Mouse (Mus musculus) MEL (cell line): ENCODE measurements around the gene Fgd3. TPM values are rescaled to one million over a fixed set of nuclear protein-coding genes. Genes with fewer than 3 reads are reported as not detected.

Experiments
- DNase-seq: peaks from one replicate; pipeline ENCODE4 v3.0.0; 2011; ENCODE audit warnings: low read depth, low spot score
- H3K27ac ChIP-seq: 2 replicates; pipeline ENCODE4 v1.5.1; 2012; ENCODE audit warnings: low read depth, mild to moderate bottlenecking, control low read depth, low read length, moderate library complexity; ENCODE audit not compliant: control insufficient read depth
- H3K27me3 ChIP-seq, 2 experiments: fragments of 150-350 bp in 1 of 2; sonication (generic) in 1 of 2; 2 replicates each; pipeline ENCODE4 v1.6.1; 2012; ENCODE audit warnings: low read length in 2 of 2, mild to moderate bottlenecking in 2 of 2, improper control_type of control experiment in 1 of 2, moderate library complexity in 1 of 2; ENCODE audit not compliant: insufficient read depth in 2 of 2, control insufficient read depth in 1 of 2
- H3K36me3 ChIP-seq, 2 experiments: 2 replicates each; pipeline ENCODE4 v1.6.1; 2012 to 2014; ENCODE audit warnings: low read length in 2 of 2, improper control_type of control experiment in 1 of 2, inconsistent platforms in 1 of 2, mild to moderate bottlenecking in 1 of 2; ENCODE audit not compliant: insufficient read depth in 2 of 2, control insufficient read depth in 1 of 2
- H3K4me1 ChIP-seq, 2 experiments: fragments of 150-350 bp in 1 of 2; sonication (generic) in 1 of 2; 2 replicates each; pipeline ENCODE4 v1.6.1; 2012; ENCODE audit warnings: low read length in 2 of 2, improper control_type of control experiment in 1 of 2, mild to moderate bottlenecking in 1 of 2; ENCODE audit not compliant: insufficient read depth in 2 of 2, control insufficient read depth in 1 of 2
- H3K4me3 ChIP-seq, 2 experiments: fragments of 150-350 bp in 1 of 2; sonication (generic) in 1 of 2; 2 replicates each; pipeline ENCODE4 v1.5.1; 2012; ENCODE audit warnings: low read depth in 2 of 2, low read length in 2 of 2, mild to moderate bottlenecking in 2 of 2, moderate library complexity in 2 of 2, control low read depth in 1 of 2, improper control_type of control experiment in 1 of 2; ENCODE audit not compliant: control insufficient read depth in 1 of 2, insufficient read depth in 1 of 2
- H3K79me2 ChIP-seq: 2 replicates; pipeline ENCODE4 v1.6.1; 2012; ENCODE audit warnings: mild to moderate bottlenecking, low read length, moderate library complexity; ENCODE audit not compliant: control insufficient read depth, poor library complexity, insufficient read depth
- H3K9ac ChIP-seq: 2 replicates; pipeline ENCODE4 v1.6.1; 2012; ENCODE audit warnings: low read depth, mild to moderate bottlenecking, control low read depth, low read length, moderate library complexity; ENCODE audit not compliant: control insufficient read depth, poor library complexity, severe bottlenecking
- H3K9me3 ChIP-seq: fragments of 150-350 bp; sonication (generic); replicated peaks from 2 replicates; pipeline ENCODE4 v1.6.1; 2012; ENCODE audit warnings: mild to moderate bottlenecking, low read length, improper control_type of control experiment, moderate library complexity; ENCODE audit not compliant: insufficient read depth
- BHLHE40 ChIP-seq: IDR thresholded peaks from 2 replicates; pipeline ENCODE4 v1.6.1; 2012; ENCODE audit warnings: low read depth, mild to moderate bottlenecking, inconsistent platforms, low read length, improper control_type of control experiment, borderline replicate concordance
- CHD1 ChIP-seq: IDR thresholded peaks from 2 replicates; pipeline ENCODE4 v1.6.1; 2012; ENCODE audit warnings: low read depth, mild to moderate bottlenecking, inconsistent platforms, low read length, improper control_type of control experiment
- CHD2 ChIP-seq: IDR thresholded peaks from 2 replicates; pipeline ENCODE4 v1.6.1; 2011; ENCODE audit warnings: low read length, improper control_type of control experiment
- E2F4 ChIP-seq: IDR thresholded peaks from 2 replicates; pipeline ENCODE4 v1.6.1; 2011; ENCODE audit warnings: low read depth, low read length, improper control_type of control experiment, borderline replicate concordance
- ELF1 ChIP-seq: IDR thresholded peaks from 2 replicates; pipeline ENCODE4 v1.6.1; 2014; ENCODE audit warnings: low read depth, mild to moderate bottlenecking, inconsistent platforms, low read length, improper control_type of control experiment, moderate library complexity
- EP300 ChIP-seq, 2 experiments: IDR thresholded peaks; 2 replicates each; pipeline ENCODE4 v1.6.1; 2011; ENCODE audit warnings: improper control_type of control experiment in 2 of 2, low read length in 2 of 2, low read depth in 1 of 2, mild to moderate bottlenecking in 1 of 2
- ETS1 ChIP-seq: IDR thresholded peaks from 2 replicates; pipeline ENCODE4 v1.6.1; 2012; ENCODE audit warnings: low read depth, mild to moderate bottlenecking, inconsistent platforms, low read length, improper control_type of control experiment, moderate library complexity
- GABPA ChIP-seq: IDR thresholded peaks from 2 replicates; pipeline ENCODE4 v1.6.1; 2012; ENCODE audit warnings: low read depth, mild to moderate bottlenecking, inconsistent platforms, low read length, improper control_type of control experiment, moderate library complexity
- GATA1 ChIP-seq: IDR thresholded peaks from 2 replicates; pipeline ENCODE4 v1.6.1; 2011; ENCODE audit warnings: low read depth, low read length, improper control_type of control experiment
- MAFK ChIP-seq: IDR thresholded peaks from 2 replicates; pipeline ENCODE4 v1.6.1; 2011; ENCODE audit warnings: low read depth, mild to moderate bottlenecking, low read length, improper control_type of control experiment, borderline replicate concordance
- MEF2A ChIP-seq: IDR thresholded peaks from 2 replicates; pipeline ENCODE4 v1.6.1; 2014; ENCODE audit warnings: low read depth, mild to moderate bottlenecking, inconsistent platforms, low read length, improper control_type of control experiment; ENCODE audit not compliant: poor library complexity, insufficient replicate concordance, severe bottlenecking; ENCODE audit errors: extremely low read depth
- MXI1 ChIP-seq: IDR thresholded peaks from 2 replicates; pipeline ENCODE4 v1.6.1; 2011; ENCODE audit warnings: mild to moderate bottlenecking, low read depth, low read length, improper control_type of control experiment
- MYC ChIP-seq: IDR thresholded peaks from 2 replicates; pipeline ENCODE4 v1.6.1; 2011; ENCODE audit warnings: low read depth, mild to moderate bottlenecking, low read length, improper control_type of control experiment, moderate library complexity
- NELFE ChIP-seq: IDR thresholded peaks from 2 replicates; pipeline ENCODE4 v1.6.1; 2011; ENCODE audit warnings: low read depth, low read length, improper control_type of control experiment
- RAD21 ChIP-seq: IDR thresholded peaks from 2 replicates; pipeline ENCODE4 v1.6.1; 2011; ENCODE audit warnings: mild to moderate bottlenecking, low read depth, low read length, improper control_type of control experiment
- SIN3A ChIP-seq: IDR thresholded peaks from 2 replicates; pipeline ENCODE4 v1.6.1; 2012; ENCODE audit warnings: low read length, improper control_type of control experiment, inconsistent platforms
- TAL1 ChIP-seq: IDR thresholded peaks from 2 replicates; pipeline ENCODE4 v1.6.1; 2012; ENCODE audit warnings: mild to moderate bottlenecking, inconsistent platforms, low read length, moderate library complexity, mixed read lengths
- TBP ChIP-seq: IDR thresholded peaks from 2 replicates; pipeline ENCODE4 v1.8.0; 2011; ENCODE audit warnings: low read depth, low read length, improper control_type of control experiment
- TCF12 ChIP-seq: IDR thresholded peaks from 2 replicates; pipeline ENCODE4 v1.6.1; 2014; ENCODE audit warnings: low read depth, mild to moderate bottlenecking, inconsistent platforms, low read length, improper control_type of control experiment, moderate library complexity
- UBTF ChIP-seq: IDR thresholded peaks from 2 replicates; pipeline ENCODE4 v1.6.1; 2012; ENCODE audit warnings: low read depth, mild to moderate bottlenecking, inconsistent platforms, low read length, improper control_type of control experiment, moderate library complexity, borderline replicate concordance; ENCODE audit not compliant: insufficient read depth
- ZKSCAN1 ChIP-seq: IDR thresholded peaks from 2 replicates; pipeline ENCODE4 v1.6.1; 2012; ENCODE audit warnings: low read depth, mild to moderate bottlenecking, inconsistent platforms, low read length, improper control_type of control experiment, moderate library complexity
- polyA plus RNA-seq, 2 experiments: library from polyadenylated mRNA; stranded (reverse) in 1 of 2; unstranded in 1 of 2; fragments of >175 nt in 1 of 2; fragments of >200 nt in 1 of 2; gene quantifications; 2 replicates each; pipeline versions ENCODE4 v1.2.1 to v1.2.4; 2012; ENCODE audit warnings: low replicate concordance in 2 of 2, low read depth in 1 of 2; ENCODE audit not compliant: insufficient read length in 2 of 2, insufficient read depth in 1 of 2, missing spikeins in 1 of 2
- total RNA-seq: library from RNA; depleted of rRNA; stranded (reverse); fragments of 300-350 nt; gene quantifications from 2 replicates; pipeline ENCODE4 v1.2.3, GENCODE M21; 2012

The Fgd3 gene
- total and polyA plus RNA-seq, 3 experiments: 5.0 to 6.9 TPM; not detected in 1

DNA sequence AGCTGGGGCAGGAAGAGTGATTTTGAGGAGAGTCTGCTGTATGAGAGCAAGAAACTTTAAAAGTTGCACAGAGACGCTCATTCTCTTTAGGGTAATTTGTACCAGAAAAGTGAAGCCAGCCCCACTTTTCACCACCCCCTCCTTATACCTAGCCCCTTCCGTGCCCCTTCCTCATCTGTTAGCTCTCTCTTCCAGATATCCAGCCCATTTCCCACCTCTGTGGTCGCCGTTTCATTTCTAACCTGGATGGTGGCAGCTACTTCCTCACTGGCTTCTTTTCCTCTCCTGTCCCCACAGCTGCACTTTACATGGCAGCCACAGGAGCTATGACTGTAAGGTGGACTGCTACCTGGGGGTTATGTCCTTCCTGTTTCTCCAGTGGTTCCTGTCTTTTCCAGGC lies 100.7 kb downstream of the Fgd3 start:
- Histone ChIP-seq H3K79me2 (no peaks in the 10 kb centered on the region; the same call in 1 of the 2 replicates), H3K9ac (no peak overlapping the region), H3K36me3 (peaks cover 0 to 4% of the 10 kb centered on the region in 2 experiments; a peak in 1 of 4 replicates), H3K9me3 (no peaks in the 10 kb centered on the region)
- TF ChIP-seq MYC (no peak), E2F4 (no peak)
- TF ChIP-seq, all 39 proteins: peak for 0
- Histone ChIP-seq H3K27me3 (0 out of 4 replicates have a peak, but pooled peaks cover 0 to 2% of the 10 kb centered on the region in 2 experiments), H3K27ac (no peak overlapping the region), H3K4me1 (peaks cover 0 to 15% of the 10 kb centered on the region in 2 experiments; a peak in 3 of 4 replicates), H3K4me3 (no peak overlapping the region)
- DNase-seq: no peak

DNA sequence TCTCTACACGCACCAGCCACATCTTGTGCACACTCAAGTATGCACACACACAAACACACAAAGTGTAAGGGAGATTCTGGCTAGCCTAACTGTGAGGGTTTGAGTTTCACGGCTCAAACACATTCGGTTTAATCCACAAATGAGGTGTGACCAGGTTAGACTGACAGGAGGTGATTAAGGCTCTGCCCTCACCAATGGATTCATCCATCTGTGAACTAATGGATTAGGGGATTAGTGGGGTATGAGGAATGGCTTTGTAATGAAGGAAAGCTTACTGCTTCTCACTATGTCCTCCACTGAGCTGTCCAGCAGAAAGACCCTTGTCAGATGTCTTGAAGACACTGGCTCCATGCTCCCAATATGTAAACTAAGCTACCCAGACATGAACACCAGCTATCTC lies 101.5 kb downstream of the Fgd3 start:
- no peaks in the 10 kb centered on the region; the same call in 1 of the 2 replicates for H3K79me2 ChIP-seq
- TF ChIP-seq SIN3A (no peak), MXI1 (no peak), MEF2A (no peak), GABPA (no peak), TAL1 (no peak), TCF12 (no peak), EP300 (IDR thresholded peaks at IDR 0.05; ENCODE audit: low read depth in 1 of 2, low read length in 2 of 2) (no peak), ETS1 (no peak), RAD21 (no peak), BHLHE40 (no peak), UBTF (no peak), CHD2 (no peak), ZKSCAN1 (no peak), CHD1 (no peak), E2F4 (no peak), MAFK (no peak), ELF1 (no peak), TBP (no peak), NELFE (no peak), GATA1 (no peak)
- TF ChIP-seq, all 39 proteins: peak for 0
- DNase-seq: no peak
- Histone ChIP-seq H3K4me1 (peaks cover 0 to 15% of the 10 kb centered on the region in 2 experiments; a peak in 3 of 4 replicates), H3K36me3 (peaks cover 0 to 4% of the 10 kb centered on the region in 2 experiments; a peak in 1 of 4 replicates), H3K9ac (no peak overlapping the region), H3K4me3 (no peak overlapping the region), H3K9me3 (no peaks in the 10 kb centered on the region), H3K27ac (no peak overlapping the region), H3K27me3 (no peaks in the 10 kb centered on the region)
